Comparison of ENCODE assay signal across 8 mouse cellular contexts in genomic region chr7:30564970-30565571, GRCm38 (mm10). TPM values are rescaled to one million over a fixed set of nuclear protein-coding genes. Genes with fewer than 3 reads are reported as not detected.
DNase-seq lines count a peak whose midpoint lies in the region; ATAC-seq and TF ChIP-seq lines count a peak whose summit lies in the region.

Gene Igflr1, plus strand, starts transcription at chr7:30565427.

- TF ChIP-seq CTCF in intestine, postnatal 0 days (IDR thresholded peaks at IDR 0.05; ENCODE audit: low read depth): no peak
- TF ChIP-seq CTCF in E14TG2a.4 (conservative IDR thresholded peaks at IDR 0.05; ENCODE audit: low read length): no peak
- no peak for TF ChIP-seq CTCF in liver, embryonic 14.5 days (IDR thresholded peaks at IDR 0.05; ENCODE audit: low read depth)
- TF ChIP-seq CTCF in left cerebral cortex, adult 2 months (IDR thresholded peaks at IDR 0.05): no peak

- H3K4me1 ChIP-seq in intestine, embryonic 14.5 days (replicated peaks; ENCODE audit: control insufficient read depth, insufficient read depth, low read length): peaks cover 8% of the 10 kb centered on the region; the same call in 1 of the 2 replicates
- H3K4me1 ChIP-seq in intestine, postnatal 0 days (replicated peaks; ENCODE audit: control insufficient read depth, insufficient read depth, low read length): no peaks in the 10 kb centered on the region
- H3K4me1 ChIP-seq in E14TG2a.4 (replicated peaks; ENCODE audit: low read depth, low read length): peaks cover 63% of the 10 kb centered on the region
- peaks cover 22% of the 10 kb centered on the region for H3K4me1 ChIP-seq in embryonic facial prominence, embryonic 13.5 days
- H3K4me1 ChIP-seq in liver, embryonic 14.5 days (replicated peaks; ENCODE audit: control insufficient read depth in 2 of 2, insufficient read depth in 2 of 2, low read length in 1 of 2): peaks cover 3 to 10% of the 10 kb centered on the region in 2 experiments; a peak in 3 of 4 replicates

- H3K4me3 ChIP-seq in intestine, embryonic 14.5 days (ENCODE audit: low read depth, low read length): no peak within 1 kb of the TSS
- H3K4me3 ChIP-seq in intestine, postnatal 0 days (ENCODE audit: low read depth, low read length): no peak within 1 kb of the TSS
- H3K4me3 ChIP-seq in E14TG2a.4 (replicated peaks; ENCODE audit: low read length): peak within 1 kb of the TSS; percentile 98
- H3K4me3 ChIP-seq in embryonic facial prominence, embryonic 13.5 days: peak within 1 kb of the TSS; percentile 76
- H3K4me3 ChIP-seq in liver, embryonic 14.5 days (ENCODE audit: insufficient read depth in 1 of 2, low read depth in 2 of 2, low read length in 2 of 2): no peak within 1 kb of the TSS
- H3K4me3 ChIP-seq in left cerebral cortex, adult 2 months: no peak within 1 kb of the TSS

- 0 out of 2 replicates have a peak within 1 kb of the TSS, but pooled peaks have one; percentile 81 for H3K9ac ChIP-seq in intestine, embryonic 14.5 days (ENCODE audit: low read length)
- no peak within 1 kb of the TSS for H3K9ac ChIP-seq in intestine, postnatal 0 days (ENCODE audit: low read depth, low read length)
- peak within 1 kb of the TSS; percentile 83 for H3K9ac ChIP-seq in embryonic facial prominence, embryonic 13.5 days
- no peak within 1 kb of the TSS for H3K9ac ChIP-seq in liver, embryonic 14.5 days (replicated peaks)

- H3K4me2 ChIP-seq in intestine, embryonic 14.5 days (ENCODE audit: low read length): no peak within 1 kb of the TSS; the same call in 1 of the 2 replicates
- H3K4me2 ChIP-seq in intestine, postnatal 0 days (replicated peaks; ENCODE audit: low read depth): no peak within 1 kb of the TSS
- peak within 1 kb of the TSS; percentile 82 for H3K4me2 ChIP-seq in embryonic facial prominence, embryonic 13.5 days
- H3K4me2 ChIP-seq in liver, embryonic 14.5 days (ENCODE audit: low read depth): peak within 1 kb of the TSS; percentile 91

- H3K9me3 ChIP-seq in intestine, embryonic 14.5 days (ENCODE audit: control insufficient read depth, low read length): no peaks in the 10 kb centered on the region
- H3K9me3 ChIP-seq in intestine, postnatal 0 days (ENCODE audit: control insufficient read depth): no peaks in the 10 kb centered on the region
- H3K9me3 ChIP-seq in E14TG2a.4 (ENCODE audit: low read length): no peaks in the 10 kb centered on the region
- H3K9me3 ChIP-seq in embryonic facial prominence, embryonic 13.5 days: no peaks in the 10 kb centered on the region
- no peaks in the 10 kb centered on the region for H3K9me3 ChIP-seq in liver, embryonic 14.5 days (ENCODE audit: control insufficient read depth, low read length)

- intact Hi-C loops in left cerebral cortex, adult 2 months (cut with DNase I): no loop called here

- peaks cover 44% of the 10 kb centered on the region for H3K36me3 ChIP-seq in intestine, embryonic 14.5 days (ENCODE audit: control insufficient read depth, insufficient read depth, low read length)
- H3K36me3 ChIP-seq in intestine, postnatal 0 days (ENCODE audit: control insufficient read depth, insufficient read depth): peaks cover 47% of the 10 kb centered on the region
- peaks cover 63% of the 10 kb centered on the region for H3K36me3 ChIP-seq in E14TG2a.4 (ENCODE audit: insufficient read depth, low read length)
- peaks cover 52% of the 10 kb centered on the region for H3K36me3 ChIP-seq in embryonic facial prominence, embryonic 13.5 days
- H3K36me3 ChIP-seq in liver, embryonic 14.5 days (replicated peaks; ENCODE audit: control insufficient read depth, insufficient read depth, low read depth): peaks cover 19% of the 10 kb centered on the region

- no peaks in the 10 kb centered on the region for H3K27me3 ChIP-seq in intestine, embryonic 14.5 days (replicated peaks; ENCODE audit: control insufficient read depth, insufficient read depth, low read length)
- no peaks in the 10 kb centered on the region for H3K27me3 ChIP-seq in intestine, postnatal 0 days (replicated peaks; ENCODE audit: control insufficient read depth, insufficient read depth, low read length)
- no peaks in the 10 kb centered on the region for H3K27me3 ChIP-seq in E14TG2a.4 (ENCODE audit: insufficient read depth, low read length)
- H3K27me3 ChIP-seq in embryonic facial prominence, embryonic 13.5 days: no peaks in the 10 kb centered on the region
- H3K27me3 ChIP-seq in liver, embryonic 14.5 days (ENCODE audit: control insufficient read depth, insufficient read depth, low read length): no peaks in the 10 kb centered on the region

- no peak for TF ChIP-seq EP300 in liver, embryonic 14.5 days (IDR thresholded peaks at IDR 0.05; ENCODE audit: low read depth)

- no peak for ATAC-seq in intestine, embryonic 14.5 days (replicated peaks; ENCODE audit: low FRiP score, low TSS enrichment, low read depth)
- no peak for ATAC-seq in intestine, postnatal 0 days
- ATAC-seq in embryonic facial prominence, embryonic 13.5 days (ENCODE audit: insufficient number of reproducible peaks, insufficient read depth, low FRiP score, low TSS enrichment, low read depth): no peak
- ATAC-seq in liver, embryonic 14.5 days (ENCODE audit: insufficient read depth): no peak

- 96% methylated on average over 12 of the region's 12 CpGs for WGBS in intestine, embryonic 14.5 days
- WGBS in intestine, postnatal 0 days: 94% methylated on average over 12 of the region's 12 CpGs
- WGBS in embryonic facial prominence, embryonic 13.5 days: 94% methylated on average over 12 of the region's 12 CpGs
- WGBS in liver, embryonic 14.5 days (ENCODE audit: insufficient replicate concordance): 83% methylated on average over 12 of the region's 12 CpGs

- DNase-seq in intestine, embryonic 14.5 days (ENCODE audit: low spot score): no peak
- DNase-seq in liver, embryonic 14.5 days (ENCODE audit: low read depth in 3 of 3, low spot score in 3 of 3): no peak
- no peak for DNase-seq in left cerebral cortex, adult 2 months (ENCODE audit: extremely low spot score in 1 of 2, low spot score in 2 of 2)
- DNase-seq in adipocyte (ENCODE audit: low spot score): no peak
- DNase-seq in kidney, postnatal 36 days: no peak

- no peak within 1 kb of the TSS for H3K27ac ChIP-seq in intestine, embryonic 14.5 days (ENCODE audit: low read depth)
- H3K27ac ChIP-seq in intestine, postnatal 0 days (ENCODE audit: low read depth, low read length): no peak within 1 kb of the TSS
- no peak within 1 kb of the TSS for H3K27ac ChIP-seq in embryonic facial prominence, embryonic 13.5 days
- H3K27ac ChIP-seq in liver, embryonic 14.5 days: no peak within 1 kb of the TSS
- no peak within 1 kb of the TSS for H3K27ac ChIP-seq in left cerebral cortex, adult 2 months

RNA-seq across cellular contexts. Expression of gene Igflr1, which starts in this region (rescaled TPM):
- 3.3 and 3.5 TPM in 2 replicates for polyA plus RNA-seq in intestine, embryonic 14.5 days (2014; fragmentation: Nextera tagmentation; extraction: Ambion mirVana)
- polyA plus RNA-seq in intestine, postnatal 0 days (2015; fragmentation: Nextera tagmentation; extraction: Ambion mirVana): 0.73 and 1.2 TPM in 2 replicates
- 4.3 and 4.8 TPM in 2 replicates for polyA plus RNA-seq in embryonic facial prominence, embryonic 13.5 days (2015; fragmentation: Nextera tagmentation; extraction: Ambion mirVana)
- polyA plus RNA-seq in liver, embryonic 14.5 days (2012; rRNA removed): 1.5 and 1.8 TPM in 2 replicates
- 0.53 and 1.2 TPM in 2 replicates for polyA plus RNA-seq in liver, embryonic 14.5 days (2014; fragmentation: Nextera tagmentation; extraction: Ambion mirVana)
- 1 to 10 TPM; 3.8 to 6.6 TPM for total RNA-seq in left cerebral cortex, adult 2 months (2021)

Comparison
In these comparisons a context has a peak if more than half of its experiments do, and no peak if none do; other contexts are left out.
1. H3K9ac ChIP-seq: peak in intestine, embryonic 14.5 days (single experiment) and embryonic facial prominence, embryonic 13.5 days (single experiment); none in intestine, postnatal 0 days (single experiment) and liver, embryonic 14.5 days (single experiment).
2. H3K4me2 ChIP-seq: peak in embryonic facial prominence, embryonic 13.5 days (single experiment) and liver, embryonic 14.5 days (single experiment); none in intestine, embryonic 14.5 days (single experiment) and intestine, postnatal 0 days (single experiment).
3. H3K4me3 ChIP-seq: peak in E14TG2a.4 (single experiment) and embryonic facial prominence, embryonic 13.5 days (single experiment); none in intestine, embryonic 14.5 days (single experiment), intestine, postnatal 0 days (single experiment), liver, embryonic 14.5 days (0 of 2) and left cerebral cortex, adult 2 months (single experiment).